Mouse (Mus musculus) layer of hippocampus, adult 9-10 months (tissue): ENCODE results near the gene C1s1.
A peak's percentile ranks its signal among the peaks of the same experiment; 100 is the strongest.
"Not testable (repeated sequence)": the region's sequence is repeated elsewhere in the genome, so short reads cannot be mapped to it uniquely, and the experiment has no call there.

Experiments
- DNase-seq: peaks from one replicate; pipeline ENCODE4 v3.0.0; 2022; ENCODE audit warnings: low spot score

Gene C1s1

DNA sequence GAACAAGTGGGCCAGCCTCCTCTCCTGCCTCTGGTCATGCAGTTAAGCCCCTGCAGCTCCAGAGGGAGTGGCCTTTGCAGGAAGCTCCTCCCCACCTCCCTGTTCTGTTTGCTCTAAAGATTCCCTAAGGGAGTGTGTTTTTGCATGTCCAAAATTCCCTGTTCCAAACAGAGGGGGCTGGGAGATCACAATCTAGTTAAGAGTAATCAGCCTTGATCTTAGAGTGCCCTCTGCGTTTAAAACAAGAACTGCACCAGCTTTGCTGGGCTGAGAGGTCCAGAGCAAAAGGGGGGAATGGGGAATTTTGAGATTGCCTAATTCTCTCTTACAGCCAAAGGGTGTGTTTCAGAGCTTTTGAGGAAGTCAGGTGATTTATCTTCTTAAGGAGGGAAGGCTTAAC, at the start of gene C1s1:
TSS of gene C1s1 (minus strand) at position 76 of the 400 bp plus-strand sequence.
- peak; percentile 55 for DNase-seq

GRCm38 (mm10) chr6:124588771-124589170, 46.6 kb upstream of the C1s1 start:
- DNase-seq, result no peak

GRCm38 (mm10) chr6:124586266-124586665, 44.1 kb upstream of the C1s1 start:
- DNase-seq, result no peak

GRCm38 (mm10) chr6:124585761-124586160, 43.6 kb upstream of the C1s1 start:
- no peak for DNase-seq

- DNase-seq, result no peak
These were observed 42.8 kb upstream of the C1s1 start for GRCm38 (mm10) chr6:124584935-124585334.

DNA sequence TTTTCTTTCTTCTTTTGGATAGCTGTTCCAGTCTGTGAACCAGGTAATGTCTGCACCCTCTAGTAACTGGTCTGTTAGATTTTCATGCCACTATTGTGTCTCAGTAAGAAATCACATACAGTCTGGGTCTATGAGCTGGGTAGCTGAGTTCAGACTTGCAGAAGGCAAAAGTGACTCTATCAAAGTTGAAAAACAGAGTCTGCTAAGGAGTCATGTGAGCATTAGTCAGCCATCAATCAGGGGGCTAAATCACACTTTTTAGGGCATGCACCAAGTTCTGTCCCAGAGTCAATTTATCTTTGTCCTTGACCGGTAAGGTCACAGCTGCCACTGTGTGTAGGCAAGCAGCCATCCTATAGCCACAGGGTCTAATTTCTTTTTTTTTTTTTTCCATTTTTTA, 40.1 kb upstream of the C1s1 start:
- DNase-seq, result no peak

DNA sequence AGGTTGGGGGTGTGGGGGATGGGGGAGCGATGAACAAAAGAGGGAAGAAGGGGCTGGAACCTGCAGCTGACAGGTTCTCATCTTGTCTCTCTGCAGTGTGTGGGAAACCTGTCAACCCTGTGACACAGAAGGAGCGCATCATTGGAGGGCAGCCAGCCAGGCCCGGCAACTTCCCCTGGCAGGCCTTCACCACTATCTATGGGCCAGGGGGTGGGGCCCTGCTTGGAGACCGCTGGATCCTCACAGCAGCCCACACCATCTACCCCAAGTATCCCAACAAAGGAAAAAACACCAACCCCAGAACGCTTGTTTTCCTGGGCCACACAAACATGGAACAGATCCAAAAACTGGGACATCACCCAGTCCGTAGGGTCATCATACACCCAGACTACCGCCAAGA, 38.0 kb upstream of the C1s1 start:
- not testable (repeated sequence) for DNase-seq

DNA sequence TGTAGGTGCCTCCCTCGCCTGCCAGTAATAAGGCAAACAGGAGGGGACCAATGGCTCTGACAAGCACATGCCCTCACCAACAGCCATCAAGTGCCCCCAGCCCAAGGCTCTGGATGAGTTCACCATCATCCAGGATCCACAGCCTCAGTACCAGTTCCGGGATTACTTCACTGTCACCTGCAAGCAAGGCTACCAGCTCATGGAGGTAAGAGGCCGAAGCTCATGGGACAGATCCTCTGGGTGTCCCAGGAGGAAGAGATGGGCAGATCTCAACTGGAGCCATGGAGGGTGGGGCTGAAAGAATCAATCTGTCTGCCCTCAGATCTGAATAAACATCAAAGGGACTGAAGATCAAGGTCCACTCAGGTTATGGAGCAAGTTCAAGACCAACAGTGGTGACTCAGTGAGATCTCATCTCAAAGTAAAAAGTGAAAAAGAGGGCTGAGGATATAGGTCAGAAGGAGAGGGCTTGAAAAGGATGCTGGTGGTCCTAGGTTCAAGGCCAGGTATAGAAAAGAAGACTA, 33.1 kb upstream of the C1s1 start:
- not testable (repeated sequence) for DNase-seq

- peak; percentile 61 for DNase-seq
These were observed 27.9 kb upstream of the C1s1 start, which contains the start of gene C1rb for GRCm38 (mm10) chr6:124570026-124570425. C1rb (plus strand) TSS chr6:124570294.

DNA sequence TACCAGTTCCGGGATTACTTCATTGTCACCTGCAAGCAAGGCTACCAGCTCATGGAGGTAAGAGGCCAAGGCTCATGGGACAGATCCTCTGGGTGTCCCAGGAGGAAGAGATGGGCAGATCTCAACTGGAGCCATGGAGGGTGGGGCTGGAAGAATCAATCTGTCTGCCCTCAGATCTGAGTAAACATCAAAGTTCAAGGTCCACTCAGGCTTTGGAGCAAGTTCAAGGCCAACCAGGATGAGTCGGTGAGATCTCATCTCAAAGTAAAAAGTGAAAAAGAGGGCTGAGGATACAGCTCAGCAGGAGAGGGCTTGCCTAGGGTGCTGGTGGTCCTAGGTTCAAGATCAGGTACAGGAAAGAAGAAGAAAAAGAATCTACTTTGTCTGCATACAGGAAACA, 19.5 kb upstream of the C1s1 start:
- not testable (repeated sequence) for DNase-seq

GRCm38 (mm10) chr6:124561156-124561555, 19.0 kb upstream of the C1s1 start:
- not testable (repeated sequence) for DNase-seq

DNA sequence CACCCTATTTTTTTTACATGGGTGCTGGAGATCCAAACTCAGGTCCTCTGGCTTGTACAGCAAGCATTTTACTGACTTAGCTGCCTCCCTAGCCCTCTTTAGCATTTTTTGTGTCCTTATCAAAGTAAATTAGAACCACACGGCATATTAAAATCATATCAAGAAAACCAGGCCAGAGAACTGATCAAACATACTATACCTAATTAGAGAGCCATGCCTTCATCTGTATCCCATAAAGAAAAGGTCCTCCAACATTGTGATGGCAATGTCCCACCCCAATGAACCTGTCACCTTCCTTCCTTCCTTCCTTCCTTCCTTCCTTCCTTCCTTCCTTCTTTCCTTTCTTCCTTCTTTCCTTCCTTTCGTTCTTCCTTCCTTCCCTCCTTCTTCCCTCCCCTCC, 13.8 kb upstream of the C1s1 start:
- DNase-seq, result not testable (repeated sequence)

- DNase-seq, result no peak
These were observed 10.6 kb upstream of the C1s1 start for GRCm38 (mm10) chr6:124552766-124553165.

DNA sequence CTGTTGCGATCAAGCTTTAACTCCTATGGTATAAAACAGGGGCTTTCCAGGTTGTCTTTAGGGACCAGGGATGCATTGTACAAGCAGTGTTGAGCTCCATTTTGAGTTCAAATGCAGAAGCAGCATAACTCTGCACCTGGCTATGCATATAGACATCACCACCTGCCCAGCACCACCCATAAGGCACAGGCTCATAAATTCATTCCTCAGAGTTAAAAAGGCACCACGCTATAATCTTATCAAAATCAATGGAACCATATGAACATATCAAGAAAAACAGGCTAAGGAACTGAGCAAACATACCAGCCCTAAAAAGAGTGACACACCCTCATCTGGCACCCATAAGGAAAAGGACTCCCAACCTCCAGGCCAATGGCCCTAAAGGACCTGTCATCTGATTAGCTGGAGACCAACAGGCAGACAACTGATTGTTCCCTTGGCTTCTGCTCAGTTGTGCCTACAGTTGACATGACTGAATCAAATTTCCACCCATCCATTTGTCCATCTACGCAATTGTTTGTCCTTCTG, 6.9 kb upstream of the C1s1 start:
- DNase-seq, result no peak

DNA sequence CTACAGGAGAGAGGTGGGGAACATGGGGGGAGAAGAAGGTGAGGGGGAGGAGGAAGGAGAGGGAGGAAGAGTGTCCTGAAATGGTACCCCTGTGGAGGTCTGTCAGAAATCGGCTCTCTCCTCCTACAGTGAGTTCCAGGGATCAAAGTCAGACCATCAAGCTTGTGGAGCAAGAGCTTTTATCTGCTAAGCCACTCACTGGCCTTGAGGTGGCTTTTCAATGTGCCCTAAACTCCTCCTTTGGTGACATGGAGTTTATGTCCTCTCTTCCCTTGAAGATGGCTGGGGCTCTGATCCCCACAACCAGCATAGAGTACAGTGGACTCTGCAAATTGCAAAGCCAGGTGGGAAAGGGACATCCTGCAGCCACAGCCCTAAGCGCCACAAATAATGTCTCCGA, 5.8 kb upstream of the C1s1 start:
- not testable (repeated sequence) for DNase-seq

- DNase-seq, result no peak
These were observed 3.3 kb upstream of the C1s1 start for GRCm38 (mm10) chr6:124545425-124545824.

DNA sequence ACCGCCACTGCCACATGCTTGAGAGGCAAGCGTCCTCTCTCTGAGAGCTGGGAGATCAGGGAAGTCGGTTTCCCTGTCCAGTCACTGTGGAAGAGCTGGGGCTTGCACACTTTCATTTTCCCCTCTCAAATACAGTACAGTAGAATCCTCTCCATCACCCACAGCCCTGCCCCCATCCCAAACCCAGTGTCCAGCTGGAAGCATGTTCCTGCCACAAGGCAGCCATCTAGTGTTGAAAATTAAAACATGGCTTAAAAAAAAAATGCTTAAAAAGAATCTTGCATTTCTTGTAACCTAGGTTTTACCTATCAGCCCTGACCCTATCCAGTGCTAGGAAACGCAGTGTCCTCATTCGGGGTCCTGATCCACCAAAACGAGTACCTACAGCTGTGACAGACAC, 2.3 kb upstream of the C1s1 start:
- no peak for DNase-seq

- DNase-seq, result not testable (repeated sequence)
These were observed 983 bp downstream of the C1s1 start for GRCm38 (mm10) chr6:124541176-124541575.

DNA sequence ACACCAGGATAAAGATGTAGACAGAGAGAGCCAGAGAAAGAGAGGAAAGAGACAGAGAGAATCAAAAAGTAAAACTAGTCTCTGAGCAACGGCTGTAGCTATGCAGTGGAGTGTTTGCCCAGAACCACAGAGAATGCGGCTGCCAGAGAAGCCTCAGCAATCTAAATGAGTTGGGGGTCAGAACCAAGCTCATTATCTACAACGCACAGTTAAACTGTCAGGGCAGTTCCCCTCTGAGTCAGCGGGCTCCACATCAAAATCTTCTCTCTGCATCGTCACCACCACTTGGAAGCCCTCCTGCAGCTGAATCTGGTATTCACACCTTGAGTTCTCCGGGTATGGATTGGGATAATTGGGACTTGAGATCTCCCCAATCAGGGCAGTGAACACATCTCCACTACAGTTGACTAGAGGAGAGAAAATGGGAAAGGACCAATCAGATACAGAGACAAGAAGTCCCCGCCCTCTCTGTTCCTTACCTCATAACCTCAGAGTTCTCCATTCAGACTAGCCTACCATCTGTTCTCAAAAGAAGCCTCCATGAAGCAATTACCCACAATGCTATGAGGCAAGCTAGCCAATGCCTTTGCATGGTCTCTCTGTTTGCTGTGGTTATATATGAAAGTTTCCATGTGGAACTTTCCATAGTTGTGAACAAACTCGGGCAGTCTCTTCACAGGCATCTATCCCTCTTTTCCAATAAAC, 5.9 kb downstream of the C1s1 start:
- DNase-seq, result not testable (repeated sequence)

- no peak for DNase-seq
These were observed 11.1 kb downstream of the C1s1 start for GRCm38 (mm10) chr6:124531077-124531476.

DNA sequence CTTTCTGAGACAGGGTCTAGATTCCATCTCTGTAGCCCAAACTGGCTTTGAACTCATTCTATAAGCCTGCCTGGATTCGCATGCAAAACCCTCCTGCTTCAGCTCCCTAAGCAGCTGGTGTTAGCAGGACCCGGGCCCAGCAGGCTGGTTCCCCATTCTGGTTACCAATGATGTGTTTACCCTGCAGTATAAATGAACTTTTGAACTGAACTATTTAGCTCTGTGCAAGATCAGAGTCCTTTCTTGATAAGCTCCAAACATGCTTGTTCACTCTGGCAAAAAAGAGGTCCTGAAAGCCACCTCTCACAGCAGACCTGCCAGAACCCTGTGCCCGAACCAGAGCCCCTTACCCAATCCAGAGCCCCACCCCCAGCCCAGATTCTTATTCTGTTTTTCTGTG, 14.3 kb downstream of the C1s1 start:
- no peak for DNase-seq

DNA sequence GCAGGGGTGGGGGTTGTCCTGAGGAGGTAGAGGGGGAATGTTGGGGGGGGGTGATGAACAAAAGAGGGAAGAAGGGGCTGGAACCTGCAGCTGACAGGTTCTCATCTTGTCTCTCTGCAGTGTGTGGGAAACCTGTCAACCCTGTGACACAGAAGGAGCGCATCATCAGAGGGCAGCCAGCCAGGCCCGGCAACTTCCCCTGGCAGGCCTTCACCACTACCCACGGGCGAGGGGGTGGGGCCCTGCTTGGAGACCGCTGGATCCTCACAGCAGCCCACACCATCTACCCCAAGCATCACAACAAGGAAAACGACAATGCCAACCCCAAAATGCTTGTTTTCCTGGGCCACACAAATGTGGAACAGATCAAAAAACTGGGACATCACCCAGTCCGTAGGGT, 20.1 kb downstream of the C1s1 start:
- not testable (repeated sequence) for DNase-seq

- not testable (repeated sequence) for DNase-seq
These were observed 24.4 kb downstream of the C1s1 start for GRCm38 (mm10) chr6:124517733-124518132.
